Mouse (Mus musculus) T-helper 1 cell (primary cell): ENCODE results near the gene Mesp1.

Experiments used
- in situ Hi-C: fragments of 300-600 bp; cut with MboI, MseI; formaldehyde crosslinking; loops from one replicate; pipeline ENCODE4 v1.15.1; 2025; ENCODE audit warnings: high pct_unique_total_duplicates

Mesp1 gene

GRCm38 (mm10) chr7:79742277-79742658 is 51.3 kb downstream of the Mesp1 start:
- in situ Hi-C loops = no loop called here
